In the genomic region with DNA sequence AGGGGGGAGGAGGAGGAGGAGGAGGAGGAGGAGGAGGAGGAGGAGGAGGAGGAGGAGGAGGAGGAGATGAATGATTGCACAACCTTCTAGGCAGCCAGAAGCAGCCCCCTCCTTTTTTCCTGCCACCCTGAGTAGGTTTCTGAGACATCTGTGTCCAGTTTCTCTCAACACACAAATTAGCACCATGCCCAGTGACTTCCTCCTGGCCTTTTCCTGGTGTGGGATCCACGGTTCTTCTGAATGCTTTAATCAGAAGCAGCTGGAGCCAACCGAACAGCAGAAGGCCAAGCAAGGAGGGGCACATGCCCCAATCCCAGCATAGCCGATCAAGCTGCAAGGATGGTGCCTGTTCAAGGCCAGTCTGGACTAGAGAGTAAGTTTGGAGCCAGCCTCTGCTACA, we compare ENCODE assay signal across 20 mouse cellular contexts. TPM values are rescaled to one million over a fixed set of nuclear protein-coding genes. Genes with fewer than 3 reads are reported as not detected.
DNase-seq lines count a peak whose midpoint lies in the region; ATAC-seq and TF ChIP-seq lines count a peak whose summit lies in the region.
"Had no signal": no experiment of that assay in that cellular context is flagged by ENCODE, and none has a peak within 500 bp of the region (broad histone marks: within the 10 kb centered on the region; RNA-seq: fewer than 3 reads in every experiment).

No protein-coding gene starts in this region.

- no peak for TF ChIP-seq CTCF in small intestine, adult 2 months (IDR thresholded peaks at IDR 0.05; ENCODE audit: extremely low read depth, insufficient read length, insufficient replicate concordance, low read depth, low read length)

- peaks cover 51% of the 10 kb centered on the region for H3K4me1 ChIP-seq in liver, embryonic 12.5 days
- peaks cover 27% of the 10 kb centered on the region for H3K4me1 ChIP-seq in limb, embryonic 10.5 days
- peaks cover 23% of the 10 kb centered on the region for H3K4me1 ChIP-seq in small intestine, adult 2 months (ENCODE audit: control insufficient read depth, insufficient read depth, insufficient read length, low read length)
- no peaks in the 10 kb centered on the region; the same call in 1 of the 2 replicates for H3K4me1 ChIP-seq in forebrain, embryonic 11.5 days (replicated peaks; ENCODE audit: control insufficient read depth, insufficient read depth, low read length)
- H3K4me1 ChIP-seq: heart, embryonic 13.5 days; hindbrain, embryonic 12.5 days; midbrain, embryonic 13.5 days had no signal

- no peaks in the 10 kb centered on the region for H3K36me3 ChIP-seq in liver, embryonic 12.5 days
- H3K36me3 ChIP-seq in limb, embryonic 10.5 days = no peaks in the 10 kb centered on the region
- no peaks in the 10 kb centered on the region for H3K36me3 ChIP-seq in small intestine, adult 2 months (ENCODE audit: control insufficient read depth, insufficient read depth, low read length)
- no peaks in the 10 kb centered on the region for H3K36me3 ChIP-seq in forebrain, embryonic 11.5 days (ENCODE audit: control insufficient read depth, insufficient read depth, low read length)
- H3K36me3 ChIP-seq: heart, embryonic 13.5 days; hindbrain, embryonic 12.5 days; midbrain, embryonic 13.5 days had no signal

- no peak for DNase-seq in liver
- DNase-seq in embryo, embryonic 11.5 days (ENCODE audit: low read depth, low spot score) = peak; percentile 47
- DNase-seq in limb, embryonic 10.5 days (ENCODE audit: low spot score) = peak; percentile 82
- no peak for DNase-seq in frontal cortex, postnatal 36 days (ENCODE audit: low spot score in 2 of 2)
- no peak for DNase-seq in forebrain, embryonic 11.5 days (ENCODE audit: low spot score)
- DNase-seq in right cerebral cortex, postnatal 25 days = no peak
- DNase-seq: cerebellum, adult 11 months; cerebellum, postnatal 36 days; gastrocnemius, postnatal 14 days; kidney, adult 2 months; kidney, postnatal 4 days; layer of hippocampus, postnatal 36 days; lung, postnatal 36 days had no signal

- H3K4me3 ChIP-seq in liver, embryonic 12.5 days = no peak overlapping the region
- no peak overlapping the region for H3K4me3 ChIP-seq in limb, embryonic 10.5 days
- H3K4me3 ChIP-seq in small intestine, adult 2 months (ENCODE audit: low read depth, low read length) = no peak overlapping the region
- no peak overlapping the region for H3K4me3 ChIP-seq in forebrain, embryonic 11.5 days (ENCODE audit: low read depth, low read length)
- H3K4me3 ChIP-seq: heart, embryonic 13.5 days; hindbrain, embryonic 12.5 days; midbrain, embryonic 13.5 days had no signal

- ATAC-seq in liver, embryonic 12.5 days = no peak
- no peak for ATAC-seq in forebrain, embryonic 11.5 days (replicated peaks; ENCODE audit: low FRiP score)
- ATAC-seq: CD4-positive, CD25-positive, alpha-beta regulatory T cell, adult 4 months; forebrain, embryonic 14.5 days; midbrain, embryonic 13.5 days had no signal

- H3K27me3 ChIP-seq in liver, embryonic 12.5 days (replicated peaks) = no peaks in the 10 kb centered on the region
- no peaks in the 10 kb centered on the region for H3K27me3 ChIP-seq in limb, embryonic 10.5 days (ENCODE audit: low read depth, poor library complexity, severe bottlenecking)
- H3K27me3 ChIP-seq in small intestine, adult 2 months (ENCODE audit: control insufficient read depth, insufficient read depth, low read length) = no peaks in the 10 kb centered on the region
- H3K27me3 ChIP-seq in forebrain, embryonic 11.5 days (ENCODE audit: control insufficient read depth, insufficient read depth, low read length) = no peaks in the 10 kb centered on the region
- H3K27me3 ChIP-seq: heart, embryonic 13.5 days; hindbrain, embryonic 12.5 days; midbrain, embryonic 13.5 days had no signal

- peak overlapping the region; percentile 85 for H3K27ac ChIP-seq in liver, embryonic 12.5 days
- H3K27ac ChIP-seq in limb, embryonic 10.5 days = peak overlapping the region; percentile 62
- H3K27ac ChIP-seq in small intestine, adult 2 months (ENCODE audit: insufficient read depth, low read depth, low read length) = peak overlapping the region; percentile 7; the same call in 1 of the 2 replicates
- H3K27ac ChIP-seq in forebrain, embryonic 11.5 days (ENCODE audit: low read depth, low read length) = no peak overlapping the region
- H3K27ac ChIP-seq: heart, embryonic 13.5 days; hindbrain, embryonic 12.5 days; midbrain, embryonic 13.5 days had no signal

- H3K4me2 ChIP-seq in liver, embryonic 12.5 days = no peak overlapping the region
- H3K4me2 ChIP-seq in forebrain, embryonic 11.5 days (ENCODE audit: low read depth, low read length, severe bottlenecking) = no peak overlapping the region
- H3K4me2 ChIP-seq: heart, embryonic 13.5 days; hindbrain, embryonic 12.5 days; midbrain, embryonic 13.5 days had no signal

- 23% methylated on average over 3 of the region's 3 CpGs for WGBS in liver, embryonic 12.5 days (ENCODE audit: insufficient replicate concordance)
- 13% methylated on average over 3 of the region's 3 CpGs for WGBS in limb, embryonic 10.5 days
- 27% methylated on average over 3 of the region's 3 CpGs for WGBS in small intestine, adult 2 months
- 76% methylated on average over 3 of the region's 3 CpGs for WGBS in forebrain, embryonic 11.5 days

- no peak for TF ChIP-seq POLR2A in small intestine, adult 2 months (IDR thresholded peaks at IDR 0.05; ENCODE audit: low read depth, low read length)

- H3K9me3 ChIP-seq in liver, embryonic 12.5 days (replicated peaks) = no peaks in the 10 kb centered on the region; the same call in 1 of the 2 replicates
- no peaks in the 10 kb centered on the region for H3K9me3 ChIP-seq in limb, embryonic 10.5 days (replicated peaks)
- no peaks in the 10 kb centered on the region for H3K9me3 ChIP-seq in forebrain, embryonic 11.5 days (ENCODE audit: control insufficient read depth, low read length)
- H3K9me3 ChIP-seq: heart, embryonic 13.5 days; hindbrain, embryonic 12.5 days; midbrain, embryonic 13.5 days had no signal

- no peak overlapping the region for H3K9ac ChIP-seq in liver, embryonic 12.5 days
- H3K9ac ChIP-seq in forebrain, embryonic 11.5 days (ENCODE audit: low read length) = no peak overlapping the region
- H3K9ac ChIP-seq: heart, embryonic 13.5 days; hindbrain, embryonic 12.5 days; midbrain, embryonic 13.5 days had no signal

RNA-seq across cellular contexts. Expression of a gene that starts 5.9 kb away (rescaled TPM):
- polyA plus RNA-seq in liver, embryonic 12.5 days (2016; fragmentation: Nextera tagmentation; extraction: Ambion mirVana) = 36.3 and 38.3 TPM in 2 replicates
- polyA plus RNA-seq in limb, embryonic 10.5 days (2016; fragmentation: Nextera tagmentation; extraction: Ambion mirVana) = 58.2 and 61.8 TPM in 2 replicates
- polyA plus RNA-seq in small intestine, adult 2 months (2012; rRNA removed) = 23.0 and 59.8 TPM in 2 replicates
- 70.2 and 75.9 TPM in 2 replicates for polyA plus RNA-seq in forebrain, embryonic 11.5 days (2014; fragmentation: Nextera tagmentation; extraction: Ambion mirVana)

Comparison
In these comparisons a context has a peak if more than half of its experiments do, and no peak if none do; other contexts are left out.
1. DNase-seq: peak in embryo, embryonic 11.5 days (single experiment) and limb, embryonic 10.5 days (single experiment); none in liver (single experiment), frontal cortex, postnatal 36 days (0 of 2), forebrain, embryonic 11.5 days (single experiment) and right cerebral cortex, postnatal 25 days (single experiment).